Mouse (Mus musculus): Measurements from ENCODE around the gene Tmprss9.

Tmprss9 gene

DNA sequence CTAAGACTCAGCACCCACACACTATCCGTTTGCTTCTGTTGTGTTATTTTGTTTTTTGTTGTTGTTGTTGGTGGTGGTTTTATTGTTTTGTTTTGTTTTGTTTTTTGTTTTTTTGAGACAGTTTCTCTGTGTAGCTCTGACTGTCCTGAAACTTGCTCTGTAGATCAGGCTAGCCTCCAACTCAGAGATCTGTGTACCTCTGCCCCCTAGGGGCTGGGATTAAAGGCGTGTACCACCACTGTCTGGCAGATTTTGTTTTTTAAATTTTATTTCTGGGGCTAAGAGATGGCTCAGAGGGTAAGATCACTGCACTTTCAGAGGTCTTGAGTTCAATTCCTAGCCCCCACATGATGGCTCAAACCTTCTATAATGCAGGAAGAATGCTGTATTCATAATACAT lies 9.3 kb downstream of the Tmprss9 start:
- CTCF ChIA-PET, result interaction anchor here (0.6 to 1.2 kb wide), 8 partner anchors 12 to 373 kb away, joined by 3 to 5 read pairs (median 4); partner anchors contain the start of gene Lmnb2

- CTCF ChIA-PET, result interaction anchor here (0.6 to 1.2 kb wide), 8 partner anchors 12 to 373 kb away, joined by 3 to 5 read pairs (median 4); partner anchors contain the start of gene Lmnb2
These were observed 9.7 kb downstream of the Tmprss9 start for GRCm38 (mm10) chr10:80881301-80881700.

- CTCF ChIA-PET, result no interaction called here
These were observed 15.5 kb downstream of the Tmprss9 start for GRCm38 (mm10) chr10:80887181-80887580.

GRCm38 (mm10) chr10:80895100-80895499 lies 23.5 kb downstream of the Tmprss9 start:
- CTCF ChIA-PET, result no interaction called here

GRCm38 (mm10) chr10:80895697-80896096 lies 24.0 kb downstream of the Tmprss9 start:
- CTCF ChIA-PET, result no interaction called here

DNA sequence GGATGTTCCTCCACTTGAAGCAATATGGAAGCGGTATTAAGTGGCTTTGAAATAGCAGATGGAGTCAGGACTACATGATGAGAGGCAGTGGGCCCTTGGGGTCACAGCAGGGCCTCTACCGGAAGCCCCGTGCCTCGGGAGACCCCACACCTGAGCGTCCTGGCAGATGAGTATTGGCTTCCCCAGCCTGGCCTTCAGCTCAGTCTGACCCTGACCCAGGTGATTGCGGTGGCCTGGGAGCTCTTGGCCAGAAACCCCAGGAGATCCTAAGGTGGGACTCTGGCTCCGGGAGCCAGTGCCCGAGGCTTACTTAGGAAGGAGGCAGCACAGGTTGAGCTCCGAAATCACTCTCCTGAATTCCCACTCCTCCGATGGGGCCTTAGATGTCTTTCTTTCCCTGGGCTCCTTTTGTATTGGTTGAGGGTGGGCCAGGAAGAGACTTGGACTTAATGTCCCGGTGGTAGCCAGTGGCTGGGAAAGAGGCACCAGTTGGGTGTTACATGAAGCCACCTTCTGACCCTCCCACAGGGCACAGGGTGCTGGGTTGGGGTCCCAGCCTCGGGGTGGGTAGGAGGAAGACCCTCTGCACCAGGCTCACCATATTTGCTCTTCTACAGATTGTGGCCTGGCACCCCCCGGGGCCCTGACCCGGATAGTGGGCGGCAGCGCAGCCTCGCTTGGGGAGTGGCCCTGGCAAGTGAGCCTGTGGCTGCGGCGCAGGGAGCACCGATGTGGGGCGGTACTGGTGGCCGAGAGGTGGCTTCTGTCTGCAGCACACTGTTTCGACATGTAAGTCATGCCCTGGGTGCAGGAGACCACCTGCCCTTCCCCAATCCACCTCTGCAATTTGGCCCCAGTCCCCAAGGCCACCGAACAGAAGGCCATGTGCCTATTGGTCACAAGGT lies 25.2 kb downstream of the Tmprss9 start:
- CTCF ChIA-PET, result no interaction called here

GRCm38 (mm10) chr10:80897861-80898510 lies 26.3 kb downstream of the Tmprss9 start:
- CTCF ChIA-PET, result interaction anchor here (0.6 kb wide), 1 partner anchor 22 kb away, joined by 7 read pairs; no protein-coding TSS in a partner anchor

- CTCF ChIA-PET, result no interaction called here
These were observed 27.4 kb downstream of the Tmprss9 start for GRCm38 (mm10) chr10:80899074-80899473.

DNA sequence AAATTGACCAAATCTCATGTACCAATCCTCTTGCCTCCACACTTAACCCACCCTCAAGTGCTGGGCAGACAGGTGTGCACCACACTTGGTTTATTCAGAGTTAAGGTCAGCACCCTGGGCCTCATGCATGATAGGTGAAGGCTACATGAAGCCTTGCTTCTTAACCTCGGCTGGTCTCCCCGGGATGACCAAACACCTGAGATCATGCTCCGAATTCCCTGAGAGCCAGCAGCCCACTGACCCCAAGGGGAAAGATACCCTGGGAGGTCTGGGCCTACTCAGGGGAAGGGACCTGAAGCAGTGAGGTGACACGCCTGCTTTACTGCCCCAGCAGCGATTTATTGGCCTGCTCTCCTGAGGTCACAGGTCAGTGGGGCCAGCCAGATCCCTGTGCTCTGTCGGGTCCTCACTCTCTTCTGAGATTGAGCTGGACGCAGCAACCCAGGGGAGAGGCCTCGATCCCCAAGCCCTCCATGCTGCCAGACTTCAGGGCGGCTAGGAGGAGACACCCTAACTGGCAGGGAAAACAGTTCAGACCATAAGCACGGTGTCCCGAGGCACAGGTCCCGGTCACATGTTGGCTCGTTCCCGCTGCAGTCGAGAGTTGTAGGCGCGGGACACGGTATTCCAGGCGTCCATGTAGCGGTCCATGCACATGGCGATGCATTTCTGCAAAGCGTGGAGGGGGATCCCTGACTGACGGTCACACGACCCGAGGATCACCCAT lies 28.1 kb downstream of the Tmprss9 start:
- CTCF ChIA-PET, result interaction anchor here (0.5 kb wide), 1 partner anchor 99 kb away, joined by 6 read pairs; no protein-coding TSS in a partner anchor

DNA sequence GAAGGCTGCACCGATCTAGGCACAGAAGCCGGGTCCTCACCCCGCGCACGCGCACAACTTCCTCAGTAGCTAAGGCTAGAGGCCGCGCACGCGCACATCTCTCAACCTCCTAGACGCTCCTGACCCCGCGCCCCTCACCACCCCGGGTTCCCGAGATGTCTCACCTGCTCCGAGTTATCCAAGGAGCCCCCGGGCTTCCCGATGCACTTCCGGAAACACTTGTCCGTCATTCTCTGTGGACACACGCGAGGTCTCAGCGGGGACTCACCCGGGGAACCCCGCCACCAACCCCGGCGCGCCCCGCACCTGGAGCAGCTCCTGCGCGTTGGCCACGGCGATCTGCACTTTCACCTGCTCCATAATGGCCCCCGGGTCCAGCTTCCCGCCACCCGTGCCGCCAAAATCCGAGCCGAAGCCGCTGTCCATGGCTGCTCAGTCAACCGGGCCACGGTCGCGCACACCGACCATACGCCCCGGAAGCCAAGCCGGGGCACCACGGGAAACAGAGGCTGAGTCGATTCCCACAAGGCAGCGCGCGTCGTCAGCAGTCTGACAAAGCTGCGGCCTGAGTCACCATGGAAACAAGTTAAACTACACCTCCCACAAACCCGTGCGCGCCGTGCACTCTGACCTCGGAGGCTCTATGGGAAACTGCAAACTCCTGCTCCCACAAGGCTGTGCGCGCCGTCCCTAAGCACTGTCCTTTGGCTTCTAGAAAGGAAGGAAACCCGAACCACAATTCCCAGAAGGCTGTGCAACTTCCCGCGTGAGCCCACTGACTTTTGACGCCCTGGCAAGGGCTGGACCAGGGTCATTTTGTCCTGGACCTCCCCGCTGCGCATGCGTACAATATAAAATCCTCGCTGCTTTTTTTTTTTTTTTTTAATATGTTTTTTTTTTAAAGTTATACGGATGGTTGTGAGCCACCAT lies 28.9 kb downstream of the Tmprss9 start, which contains the start of gene Timm13:
Gene Timm13 (minus strand): TSS at position 652 of the 930 bp plus-strand sequence.
- CTCF ChIA-PET, result interaction anchor here (0.5 kb wide), 1 partner anchor 98 kb away, joined by 6 read pairs; no protein-coding TSS in a partner anchor

- CTCF ChIA-PET, result interaction anchor here (0.7 kb wide), 1 partner anchor 16 kb away, joined by 4 read pairs; no protein-coding TSS in a partner anchor
These were observed 30.0 kb downstream of the Tmprss9 start for GRCm38 (mm10) chr10:80901409-80902272.

GRCm38 (mm10) chr10:80902273-80902940 lies 30.8 kb downstream of the Tmprss9 start:
- CTCF ChIA-PET, result interaction anchor here (0.6 to 0.7 kb wide), 2 partner anchors 15 to 529 kb away, joined by 4 to 13 read pairs; no protein-coding TSS in a partner anchor

GRCm38 (mm10) chr10:80903282-80903681 lies 31.6 kb downstream of the Tmprss9 start:
- CTCF ChIA-PET, result no interaction called here

DNA sequence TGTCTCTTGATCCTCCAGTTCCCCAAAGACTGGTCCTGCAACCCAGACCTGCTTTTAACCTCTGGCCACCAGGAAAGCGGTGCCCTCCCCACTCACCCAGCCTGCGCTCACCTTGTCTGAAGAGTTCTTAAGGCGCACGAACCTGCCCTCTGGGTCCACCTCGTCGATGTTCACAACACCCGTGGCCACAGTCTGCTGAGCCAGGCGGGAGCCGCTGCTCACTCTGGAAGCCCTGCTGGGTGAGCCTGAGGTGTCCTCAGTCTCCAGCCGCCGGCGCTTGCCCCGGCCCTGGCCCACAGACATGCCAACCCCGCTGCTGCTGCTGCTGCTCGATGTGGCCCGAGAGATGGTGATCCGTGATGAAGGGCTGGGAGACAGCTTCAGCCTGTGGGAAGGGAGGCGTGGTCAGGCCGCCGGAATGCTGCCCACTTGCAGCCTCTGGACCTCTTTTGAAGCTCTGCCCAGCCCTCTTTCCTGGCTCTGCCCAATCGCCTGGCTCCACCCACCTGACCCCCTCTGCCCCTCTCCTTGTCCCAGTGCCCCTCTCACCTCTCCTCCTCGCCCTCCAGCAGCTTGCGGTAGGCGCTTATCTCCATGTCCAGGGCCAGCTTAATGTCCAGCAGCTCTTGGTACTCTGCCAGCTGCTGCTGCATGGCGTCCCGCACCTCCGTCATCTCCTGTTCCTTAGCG lies 32.5 kb downstream of the Tmprss9 start:
- CTCF ChIA-PET, result interaction anchor here (0.6 kb wide), 1 partner anchor 115 kb away, joined by 3 read pairs; no protein-coding TSS in a partner anchor

- CTCF ChIA-PET, result no interaction called here
These were observed 33.1 kb downstream of the Tmprss9 start for GRCm38 (mm10) chr10:80904709-80905108.

GRCm38 (mm10) chr10:80909375-80910162 lies 37.9 kb downstream of the Tmprss9 start:
- CTCF ChIA-PET, result no interaction called here

DNA sequence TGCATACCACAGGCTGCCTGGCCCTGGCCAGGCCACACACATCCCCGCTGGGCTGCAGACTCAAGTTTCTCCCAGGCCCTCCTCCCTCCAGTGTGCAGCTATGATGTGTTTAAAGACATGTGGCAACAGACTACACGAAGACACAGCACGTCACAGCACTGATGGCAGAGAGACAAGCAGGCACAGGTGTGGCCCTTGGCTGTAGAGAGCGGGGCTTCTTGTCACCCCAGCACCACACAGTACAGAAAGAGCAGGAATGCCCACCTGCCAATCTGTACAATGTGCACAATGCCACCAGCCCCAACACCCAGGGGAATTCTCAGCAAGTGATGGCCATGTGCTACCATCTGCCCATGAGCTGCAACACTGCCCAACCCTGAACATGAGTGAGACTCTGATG lies 39.7 kb downstream of the Tmprss9 start:
- CTCF ChIA-PET, result no interaction called here

GRCm38 (mm10) chr10:80911891-80912290 lies 40.2 kb downstream of the Tmprss9 start:
- CTCF ChIA-PET, result no interaction called here
